Mouse (Mus musculus) midbrain, embryonic 13.5 days (tissue): ENCODE measurements around the gene Unc13c. TPM values are rescaled to one million over a fixed set of nuclear protein-coding genes. Genes with fewer than 3 reads are reported as not detected.

ENCODE experiments used
- ATAC-seq: fragments of 200-750 bp; cut with Nextera tagmentation; 2 replicates; pipeline ENCODE4 v1.8.0; 2017; ENCODE audit warnings: mild to moderate bottlenecking, moderate TSS enrichment, moderate library complexity
- H3K27ac ChIP-seq: fragments of 300-500 bp; sonication (generic); 2 replicates; pipeline ENCODE4 v1.5.1; 2015; ENCODE audit warnings: inconsistent platforms, mild to moderate bottlenecking, moderate library complexity
- H3K27me3 ChIP-seq: fragments of 300-500 bp; sonication (generic); 2 replicates; pipeline ENCODE4 v1.6.1; 2015; ENCODE audit warnings: mild to moderate bottlenecking, inconsistent platforms
- H3K36me3 ChIP-seq: fragments of 300-500 bp; sonication (generic); 2 replicates; pipeline ENCODE4 v1.6.1; 2015; ENCODE audit warnings: mild to moderate bottlenecking, inconsistent platforms
- H3K4me1 ChIP-seq: fragments of 300-500 bp; sonication (generic); replicated peaks from 2 replicates; pipeline ENCODE4 v1.6.1; 2015; ENCODE audit warnings: inconsistent platforms
- H3K4me2 ChIP-seq: fragments of 300-500 bp; sonication (generic); replicated peaks from 2 replicates; pipeline ENCODE4 v1.6.1; 2015; ENCODE audit warnings: moderate library complexity, mild to moderate bottlenecking, inconsistent platforms
- H3K4me3 ChIP-seq: fragments of 300-500 bp; sonication (generic); replicated peaks from 2 replicates; pipeline ENCODE4 v1.5.1; 2015; ENCODE audit warnings: mild to moderate bottlenecking, inconsistent platforms
- H3K9ac ChIP-seq: fragments of 300-500 bp; sonication (generic); replicated peaks from 2 replicates; pipeline ENCODE4 v1.6.1; 2015; ENCODE audit warnings: mild to moderate bottlenecking, inconsistent platforms
- H3K9me3 ChIP-seq: fragments of 300-500 bp; sonication (generic); 2 replicates; pipeline ENCODE4 v1.6.1; 2016; ENCODE audit warnings: mild to moderate bottlenecking, inconsistent platforms
- WGBS: fragments of 180-500 bp; shearing (Covaris S2); methylation state at CpG from one replicate; pipeline ENCODE4 v1.1.7; 2015; 5-methylcytosine and 5-hydroxymethylcytosine counted together
- polyA plus RNA-seq: library from polyadenylated mRNA; unstranded; fragments of >200 nt; fragmentation: Nextera tagmentation; extraction: Ambion mirVana; gene quantifications from 2 replicates; pipeline ENCODE4 v1.2.1, GENCODE M21; 2015

Gene Unc13c
- polyA plus RNA-seq, 1 experiment from 2014 or later, result 1.4 TPM

- no peak overlapping the region for H3K27ac ChIP-seq
- H3K27me3 ChIP-seq, result no peaks in the 10 kb centered on the region
- no peaks in the 10 kb centered on the region for H3K9me3 ChIP-seq
- no peaks in the 10 kb centered on the region for H3K36me3 ChIP-seq
- no peak overlapping the region for H3K9ac ChIP-seq
- no peaks in the 10 kb centered on the region for H3K4me1 ChIP-seq
- H3K4me2 ChIP-seq, result no peak overlapping the region
- no peak overlapping the region for H3K4me3 ChIP-seq
- no peak for ATAC-seq
- 33% methylated on average over 2 of the region's 2 CpGs for whole genome bisulfite sequencing
Measured at GRCm38 (mm10) chr9:73697103-73697502, 271.7 kb downstream of the Unc13c start.

- 69% methylated on average over 2 of the region's 2 CpGs for WGBS
- H3K4me2 ChIP-seq, result no peak overlapping the region
- H3K4me1 ChIP-seq, result peaks cover 14% of the 10 kb centered on the region
- no peaks in the 10 kb centered on the region for H3K9me3 ChIP-seq
- H3K9ac ChIP-seq, result no peak overlapping the region
- no peak; the same call in 1 of the 2 replicates for ATAC-seq
- H3K36me3 ChIP-seq, result no peaks in the 10 kb centered on the region
- no peaks in the 10 kb centered on the region for H3K27me3 ChIP-seq
- no peak overlapping the region for H3K27ac ChIP-seq
- no peak overlapping the region for H3K4me3 ChIP-seq
Measured at GRCm38 (mm10) chr9:73681580-73681979, 287.2 kb downstream of the Unc13c start.

GRCm38 (mm10) chr9:73680545-73681495 is 287.9 kb downstream of the Unc13c start:
- Histone ChIP-seq H3K4me1 (peaks cover 14% of the 10 kb centered on the region), H3K27me3 (no peaks in the 10 kb centered on the region), H3K4me2 (no peak overlapping the region), H3K27ac (peak overlapping the region; percentile 72; the same call in 1 of the 2 replicates), H3K4me3 (no peak overlapping the region), H3K9ac (no peak overlapping the region), H3K36me3 (no peaks in the 10 kb centered on the region), H3K9me3 (no peaks in the 10 kb centered on the region)
- WGBS, result 44% methylated on average over 13 of the region's 13 CpGs
- ATAC-seq, result peak; percentile 86

GRCm38 (mm10) chr9:73671656-73672212 is 297.0 kb downstream of the Unc13c start:
- H3K27ac ChIP-seq, result no peak overlapping the region
- no peaks in the 10 kb centered on the region for H3K9me3 ChIP-seq
- H3K4me3 ChIP-seq, result no peak overlapping the region
- no peak overlapping the region for H3K9ac ChIP-seq
- WGBS, result 72% methylated on average over 6 of the region's 6 CpGs
- H3K4me2 ChIP-seq, result no peak overlapping the region
- no peak for ATAC-seq
- no peaks in the 10 kb centered on the region for H3K4me1 ChIP-seq
- H3K36me3 ChIP-seq, result no peaks in the 10 kb centered on the region
- no peaks in the 10 kb centered on the region for H3K27me3 ChIP-seq

- Histone ChIP-seq H3K27ac (no peak overlapping the region), H3K4me3 (no peak overlapping the region), H3K9ac (no peak overlapping the region), H3K27me3 (no peaks in the 10 kb centered on the region), H3K4me2 (no peak overlapping the region), H3K4me1 (no peaks in the 10 kb centered on the region), H3K36me3 (no peaks in the 10 kb centered on the region), H3K9me3 (no peaks in the 10 kb centered on the region)
- ATAC-seq, result no peak
- 89% methylated on average over 2 of the region's 2 CpGs for WGBS
Measured at GRCm38 (mm10) chr9:73670040-73670439, 298.7 kb downstream of the Unc13c start.

GRCm38 (mm10) chr9:73662839-73663238 is 305.9 kb downstream of the Unc13c start:
- no peak for ATAC-seq
- Histone ChIP-seq H3K9me3 (no peaks in the 10 kb centered on the region), H3K4me2 (no peak overlapping the region), H3K4me1 (peaks cover 13% of the 10 kb centered on the region), H3K27ac (no peak overlapping the region), H3K9ac (no peak overlapping the region), H3K27me3 (no peaks in the 10 kb centered on the region), H3K4me3 (no peak overlapping the region), H3K36me3 (no peaks in the 10 kb centered on the region)
- 91% methylated on average over 7 of the region's 7 CpGs for WGBS

- ATAC-seq, result no peak
- H3K4me1 ChIP-seq, result no peaks in the 10 kb centered on the region
- no peak overlapping the region for H3K9ac ChIP-seq
- no peaks in the 10 kb centered on the region for H3K27me3 ChIP-seq
- 80% methylated on average over 1 of the region's 1 CpGs for WGBS
- H3K36me3 ChIP-seq, result no peaks in the 10 kb centered on the region
- no peak overlapping the region for H3K4me3 ChIP-seq
- H3K9me3 ChIP-seq, result no peaks in the 10 kb centered on the region
- no peak overlapping the region for H3K4me2 ChIP-seq
- no peak overlapping the region for H3K27ac ChIP-seq
Measured at GRCm38 (mm10) chr9:73649088-73649487, 319.7 kb downstream of the Unc13c start.

- Histone ChIP-seq H3K27me3 (no peaks in the 10 kb centered on the region), H3K4me1 (no peaks in the 10 kb centered on the region), H3K9ac (no peak overlapping the region), H3K9me3 (no peaks in the 10 kb centered on the region), H3K36me3 (no peaks in the 10 kb centered on the region), H3K4me3 (no peak overlapping the region), H3K4me2 (no peak overlapping the region), H3K27ac (no peak overlapping the region)
- no peak for ATAC-seq
- 90% methylated on average over 1 of the region's 1 CpGs for WGBS
Measured at GRCm38 (mm10) chr9:73638119-73638518, 330.6 kb downstream of the Unc13c start.

- 90% methylated on average over 1 of the region's 1 CpGs for WGBS
Measured at GRCm38 (mm10) chr9:73625171-73625570, 343.6 kb downstream of the Unc13c start.

GRCm38 (mm10) chr9:73612896-73613295 is 355.9 kb downstream of the Unc13c start:
- Histone ChIP-seq H3K27ac (no peak overlapping the region), H3K4me3 (no peak overlapping the region), H3K4me2 (no peak overlapping the region), H3K27me3 (no peaks in the 10 kb centered on the region), H3K9ac (no peak overlapping the region), H3K4me1 (no peaks in the 10 kb centered on the region), H3K9me3 (no peaks in the 10 kb centered on the region), H3K36me3 (no peaks in the 10 kb centered on the region)
- ATAC-seq, result no peak
- WGBS, result 80% methylated on average over 4 of the region's 4 CpGs

More at GRCm38 (mm10) chr9:73625171-73625570, 343.6 kb downstream of the Unc13c start:
- no peak overlapping the region for H3K9ac ChIP-seq
- no peaks in the 10 kb centered on the region for H3K36me3 ChIP-seq
- ATAC-seq, result no peak
- H3K4me3 ChIP-seq, result no peak overlapping the region
- H3K4me2 ChIP-seq, result no peak overlapping the region
- H3K27me3 ChIP-seq, result no peaks in the 10 kb centered on the region
- H3K27ac ChIP-seq, result no peak overlapping the region
- no peaks in the 10 kb centered on the region for H3K4me1 ChIP-seq
- no peaks in the 10 kb centered on the region for H3K9me3 ChIP-seq

- Histone ChIP-seq H3K9me3 (no peaks in the 10 kb centered on the region), H3K27me3 (no peaks in the 10 kb centered on the region), H3K4me2 (no peak overlapping the region), H3K36me3 (no peaks in the 10 kb centered on the region), H3K4me3 (no peak overlapping the region), H3K4me1 (no peaks in the 10 kb centered on the region), H3K27ac (no peak overlapping the region), H3K9ac (no peak overlapping the region)
- WGBS, result 67% methylated on average over 1 of the region's 1 CpGs
- no peak for ATAC-seq
Measured at GRCm38 (mm10) chr9:73603921-73604320, 364.8 kb downstream of the Unc13c start.

- Histone ChIP-seq H3K9ac (no peak overlapping the region), H3K4me2 (no peak overlapping the region), H3K27ac (no peak overlapping the region), H3K36me3 (no peaks in the 10 kb centered on the region), H3K4me1 (no peaks in the 10 kb centered on the region), H3K27me3 (no peaks in the 10 kb centered on the region), H3K9me3 (no peaks in the 10 kb centered on the region), H3K4me3 (no peak overlapping the region)
- WGBS, result 66% methylated on average over 4 of the region's 4 CpGs
- ATAC-seq, result no peak
Measured at GRCm38 (mm10) chr9:73565558-73565957, 403.2 kb downstream of the Unc13c start.
